Mouse (Mus musculus): ENCODE data around the gene Htt.

Htt gene

GRCm38 (mm10) chr5:34896697-34897453, 135.3 kb downstream of the Htt start:
- no peak for DNase-seq

GRCm38 (mm10) chr5:34899787-34900469, 138.4 kb downstream of the Htt start:
- DNase-seq, result no peak

- DNase-seq, result no peak
These were observed 140.8 kb downstream of the Htt start for GRCm38 (mm10) chr5:34902371-34902770.

- no peak for DNase-seq
These were observed 141.4 kb downstream of the Htt start for GRCm38 (mm10) chr5:34902811-34903385.

GRCm38 (mm10) chr5:34904412-34904811, 142.9 kb downstream of the Htt start:
- no peak for DNase-seq

- no peak for DNase-seq
These were observed 145.7 kb downstream of the Htt start for GRCm38 (mm10) chr5:34907230-34907629.

- no peak for DNase-seq
These were observed 146.6 kb downstream of the Htt start, which contains the start of gene Msantd1 for GRCm38 (mm10) chr5:34907910-34908725. TSS of gene Msantd1 (plus strand) at chr5:34908012.

GRCm38 (mm10) chr5:34908726-34909633, 147.4 kb downstream of the Htt start:
- DNase-seq, result no peak

GRCm38 (mm10) chr5:34909634-34910503, 148.3 kb downstream of the Htt start:
- DNase-seq, result no peak

- DNase-seq, result no peak
These were observed 148.9 kb downstream of the Htt start for GRCm38 (mm10) chr5:34910504-34910815.

- peak in 1 of 2 experiments; percentile 57 for DNase-seq
These were observed 154.3 kb downstream of the Htt start for GRCm38 (mm10) chr5:34915801-34916200.

GRCm38 (mm10) chr5:34917234-34917655, 155.7 kb downstream of the Htt start:
- no peak for DNase-seq

GRCm38 (mm10) chr5:34918785-34919184, 157.2 kb downstream of the Htt start:
- DNase-seq, result no peak

- DNase-seq, result no peak
These were observed 161.0 kb downstream of the Htt start for GRCm38 (mm10) chr5:34922531-34922930.

GRCm38 (mm10) chr5:34923920-34924319, 162.4 kb downstream of the Htt start:
- DNase-seq, result no peak

GRCm38 (mm10) chr5:34924519-34924918, 163.0 kb downstream of the Htt start:
- DNase-seq, result no peak

GRCm38 (mm10) chr5:34927648-34928047, 166.1 kb downstream of the Htt start:
- DNase-seq, result no peak

- no peak for DNase-seq
These were observed 168.8 kb downstream of the Htt start for GRCm38 (mm10) chr5:34930151-34930975.

- DNase-seq, result no peak
These were observed 169.6 kb downstream of the Htt start for GRCm38 (mm10) chr5:34931091-34931490.

Data from spleen, adult 18-20 months (tissue).